20 mouse cellular contexts compared by ENCODE assay signal in the genomic region with DNA sequence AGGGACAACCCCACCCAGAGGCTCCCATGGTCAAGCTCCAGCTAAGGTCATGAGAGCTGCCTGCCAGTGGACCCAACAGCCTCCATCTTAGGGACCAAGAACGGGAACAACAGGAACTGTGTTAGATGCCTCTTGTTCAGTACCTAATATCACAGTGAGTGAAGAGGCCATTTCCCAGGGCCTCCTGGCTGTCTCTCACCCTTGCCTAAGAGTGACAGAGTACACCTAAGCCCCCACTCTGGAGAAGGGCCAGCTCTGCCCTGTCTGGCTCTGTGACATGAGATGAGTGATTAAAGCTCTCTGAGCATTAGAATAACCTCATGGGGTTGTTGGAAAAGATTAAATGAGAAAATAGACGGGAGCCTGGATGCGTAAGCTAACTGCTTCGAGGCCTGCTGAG. TPM values are rescaled to one million over a fixed set of nuclear protein-coding genes. Genes with fewer than 3 reads are reported as not detected.
A peak's percentile ranks its signal among the peaks of the same experiment; 100 is the strongest.
DNase-seq lines count a peak whose midpoint lies in the region; ATAC-seq and TF ChIP-seq lines count a peak whose summit lies in the region.
"Had no signal": no experiment of that assay in that cellular context is flagged by ENCODE, and none has a peak within 500 bp of the region (broad histone marks: within the 10 kb centered on the region; RNA-seq: fewer than 3 reads in every experiment).

No protein-coding gene starts in this region.

- no peaks in the 10 kb centered on the region for H3K4me1 ChIP-seq in hindbrain, postnatal 0 days (ENCODE audit: insufficient read depth, low read length)
- no peaks in the 10 kb centered on the region for H3K4me1 ChIP-seq in hindbrain, embryonic 11.5 days (replicated peaks; ENCODE audit: control insufficient read depth, insufficient read depth, low read length)
- H3K4me1 ChIP-seq in liver, embryonic 16.5 days (ENCODE audit: control insufficient read depth, low read depth, low read length) = peaks cover 19% of the 10 kb centered on the region
- H3K4me1 ChIP-seq in liver, embryonic 11.5 days (replicated peaks; ENCODE audit: control insufficient read depth, insufficient read depth, low read length) = no peaks in the 10 kb centered on the region; the same call in 1 of the 2 replicates
- peaks cover 2% of the 10 kb centered on the region; the same call in 1 of the 2 replicates for H3K4me1 ChIP-seq in brown adipose tissue, adult 24 weeks (ENCODE audit: control insufficient read depth, insufficient read depth, insufficient read length, low read length)
- H3K4me1 ChIP-seq: forebrain, embryonic 15.5 days had no signal

- no peak overlapping the region for H3K27ac ChIP-seq in hindbrain, postnatal 0 days
- no peak overlapping the region for H3K27ac ChIP-seq in hindbrain, embryonic 11.5 days (ENCODE audit: low read depth, low read length)
- H3K27ac ChIP-seq in liver, embryonic 16.5 days (ENCODE audit: low read length) = 0 out of 2 replicates have a peak overlapping the region, but pooled peaks have one; percentile 5
- H3K27ac ChIP-seq in liver, embryonic 11.5 days (ENCODE audit: low read depth, low read length) = no peak overlapping the region
- H3K27ac ChIP-seq in brown adipose tissue, adult 24 weeks (replicated peaks; ENCODE audit: low read depth, low read length) = peak overlapping the region; percentile 18; the same call in 1 of the 2 replicates
- H3K27ac ChIP-seq: embryonic facial prominence, embryonic 15.5 days; forebrain, embryonic 10.5 days; forebrain, embryonic 15.5 days; heart, embryonic 15.5 days; hindbrain, embryonic 14.5 days had no signal

- no peak for TF ChIP-seq CTCF in hindbrain, postnatal 0 days (IDR thresholded peaks at IDR 0.05; ENCODE audit: low read depth)

- no peaks in the 10 kb centered on the region for H3K27me3 ChIP-seq in hindbrain, postnatal 0 days (ENCODE audit: insufficient read depth, low read length)
- H3K27me3 ChIP-seq in hindbrain, embryonic 11.5 days (ENCODE audit: control insufficient read depth, insufficient read depth, low read length) = no peaks in the 10 kb centered on the region
- no peaks in the 10 kb centered on the region for H3K27me3 ChIP-seq in liver, embryonic 16.5 days (ENCODE audit: control insufficient read depth, insufficient read depth, low read depth, low read length)
- no peaks in the 10 kb centered on the region for H3K27me3 ChIP-seq in liver, embryonic 11.5 days (replicated peaks; ENCODE audit: control insufficient read depth, insufficient read depth, low read length)
- H3K27me3 ChIP-seq: embryonic facial prominence, embryonic 15.5 days; forebrain, embryonic 15.5 days; heart, embryonic 15.5 days had no signal

- no peak overlapping the region for H3K9ac ChIP-seq in hindbrain, postnatal 0 days (replicated peaks; ENCODE audit: low read length)
- no peak overlapping the region for H3K9ac ChIP-seq in hindbrain, embryonic 11.5 days (ENCODE audit: low read depth, low read length)
- H3K9ac ChIP-seq in liver, embryonic 16.5 days (ENCODE audit: low read depth, low read length) = no peak overlapping the region
- H3K9ac ChIP-seq in liver, embryonic 11.5 days (ENCODE audit: low read depth, low read length) = no peak overlapping the region
- H3K9ac ChIP-seq: embryonic facial prominence, embryonic 15.5 days; forebrain, embryonic 15.5 days; heart, embryonic 15.5 days; hindbrain, embryonic 14.5 days had no signal

- H3K4me3 ChIP-seq in hindbrain, postnatal 0 days (ENCODE audit: low read length) = no peak overlapping the region
- H3K4me3 ChIP-seq in hindbrain, embryonic 11.5 days (ENCODE audit: low read depth, low read length) = no peak overlapping the region
- H3K4me3 ChIP-seq in liver, embryonic 16.5 days (ENCODE audit: low read depth, low read length) = no peak overlapping the region
- H3K4me3 ChIP-seq in liver, embryonic 11.5 days (ENCODE audit: low read depth, low read length) = no peak overlapping the region
- peak overlapping the region; percentile 52; the same call in 1 of the 2 replicates for H3K4me3 ChIP-seq in brown adipose tissue, adult 24 weeks (ENCODE audit: insufficient read depth, low read depth, low read length)
- H3K4me3 ChIP-seq: embryonic facial prominence, embryonic 15.5 days; erythroblast, embryonic 14.5 days; forebrain, embryonic 10.5 days; forebrain, embryonic 15.5 days; heart, embryonic 15.5 days had no signal

- 67% methylated on average over 4 of the region's 4 CpGs for WGBS in hindbrain, postnatal 0 days
- 94% methylated on average over 4 of the region's 4 CpGs for WGBS in hindbrain, embryonic 11.5 days
- 64% methylated on average over 4 of the region's 4 CpGs for WGBS in liver, embryonic 16.5 days (ENCODE audit: insufficient replicate concordance)
- whole genome bisulfite sequencing in liver, embryonic 11.5 days = 83% methylated on average over 4 of the region's 4 CpGs

- no peak overlapping the region for H3K4me2 ChIP-seq in hindbrain, postnatal 0 days (ENCODE audit: low read depth, low read length)
- H3K4me2 ChIP-seq in hindbrain, embryonic 11.5 days (replicated peaks; ENCODE audit: low read depth, low read length) = no peak overlapping the region
- H3K4me2 ChIP-seq in liver, embryonic 16.5 days (ENCODE audit: low read depth, low read length) = no peak overlapping the region
- H3K4me2 ChIP-seq in liver, embryonic 11.5 days = no peak overlapping the region
- H3K4me2 ChIP-seq: embryonic facial prominence, embryonic 15.5 days; forebrain, embryonic 15.5 days; heart, embryonic 11.5 days; heart, embryonic 15.5 days; hindbrain, embryonic 14.5 days had no signal

- H3K9me3 ChIP-seq in hindbrain, postnatal 0 days (ENCODE audit: low read length) = no peaks in the 10 kb centered on the region
- H3K9me3 ChIP-seq in hindbrain, embryonic 11.5 days (ENCODE audit: control insufficient read depth, low read length) = no peaks in the 10 kb centered on the region
- H3K9me3 ChIP-seq in liver, embryonic 16.5 days (replicated peaks; ENCODE audit: control insufficient read depth, low read length) = no peaks in the 10 kb centered on the region
- no peaks in the 10 kb centered on the region for H3K9me3 ChIP-seq in liver, embryonic 11.5 days (ENCODE audit: control insufficient read depth, low read length)
- H3K9me3 ChIP-seq: embryonic facial prominence, embryonic 15.5 days; forebrain, embryonic 10.5 days; forebrain, embryonic 15.5 days; heart, embryonic 15.5 days had no signal

- DNase-seq in hindbrain, postnatal 0 days (ENCODE audit: low spot score) = no peak
- no peak for DNase-seq in hindbrain, embryonic 11.5 days (ENCODE audit: low spot score)
- no peak for DNase-seq in liver, embryonic 11.5 days (ENCODE audit: low spot score)
- no peak for DNase-seq in right cerebral cortex, postnatal 25 days
- DNase-seq: adrenal gland, adult 2 months; adrenal gland, postnatal 25 days; cerebellum, adult 11 months; cerebellum, adult 9-10 months; embryo, embryonic 11 days; gastrocnemius, postnatal 36 days; heart, postnatal 14 days had no signal

- no peaks in the 10 kb centered on the region for H3K36me3 ChIP-seq in hindbrain, postnatal 0 days (ENCODE audit: insufficient read depth, low read length)
- no peaks in the 10 kb centered on the region for H3K36me3 ChIP-seq in hindbrain, embryonic 11.5 days (ENCODE audit: control insufficient read depth, insufficient read depth, low read length)
- H3K36me3 ChIP-seq in liver, embryonic 16.5 days (ENCODE audit: control insufficient read depth, insufficient read depth) = no peaks in the 10 kb centered on the region
- H3K36me3 ChIP-seq in liver, embryonic 11.5 days (ENCODE audit: control insufficient read depth, insufficient read depth, low read length) = no peaks in the 10 kb centered on the region
- H3K36me3 ChIP-seq: embryonic facial prominence, embryonic 15.5 days; forebrain, embryonic 10.5 days; forebrain, embryonic 15.5 days; heart, embryonic 15.5 days had no signal

- peak; percentile 11; the same call in 1 of the 2 replicates for ATAC-seq in hindbrain, postnatal 0 days
- no peak for ATAC-seq in hindbrain, embryonic 11.5 days (ENCODE audit: low FRiP score)
- ATAC-seq in liver, embryonic 16.5 days (ENCODE audit: low read depth) = peak; percentile 27; the same call in 1 of the 2 replicates
- ATAC-seq in liver, embryonic 11.5 days (replicated peaks; ENCODE audit: low FRiP score) = no peak
- ATAC-seq: forebrain, embryonic 15.5 days had no signal

RNA-seq across cellular contexts. Expression of a gene that starts 8.5 kb away (rescaled TPM):
- total RNA-seq in hindbrain, postnatal 0 days (2014; rRNA removed) = 37.8 TPM in 2 replicates
- 28.3 and 29.9 TPM in 2 replicates for polyA plus RNA-seq in hindbrain, postnatal 0 days (2015; fragmentation: Nextera tagmentation; extraction: Ambion mirVana)
- 9.4 and 11.2 TPM in 2 replicates for polyA plus RNA-seq in hindbrain, embryonic 11.5 days (2014; fragmentation: Nextera tagmentation; extraction: Ambion mirVana)
- 168 and 194 TPM in 2 replicates for polyA plus RNA-seq in liver, embryonic 16.5 days (2015; fragmentation: Nextera tagmentation; extraction: Ambion mirVana)
- 59.9 and 60.1 TPM in 2 replicates for polyA plus RNA-seq in liver, embryonic 11.5 days (2014; fragmentation: Nextera tagmentation; extraction: Ambion mirVana)
- 1,082 and 1,581 TPM in 2 replicates for polyA plus RNA-seq in brown adipose tissue, adult 24 weeks (2012; ENCODE audit: insufficient read depth, insufficient read length, missing spikeins)

RNA-seq across cellular contexts. Expression of a gene that starts 33.1 kb away (rescaled TPM):
- total RNA-seq in hindbrain, postnatal 0 days (2014; rRNA removed) = 17.9 and 36.7 TPM in 2 replicates
- polyA plus RNA-seq in hindbrain, postnatal 0 days (2015; fragmentation: Nextera tagmentation; extraction: Ambion mirVana) = 16.5 and 17.1 TPM in 2 replicates
- polyA plus RNA-seq in hindbrain, embryonic 11.5 days (2014; fragmentation: Nextera tagmentation; extraction: Ambion mirVana) = 11.7 and 13.1 TPM in 2 replicates
- 7.6 and 8.2 TPM in 2 replicates for polyA plus RNA-seq in liver, embryonic 16.5 days (2015; fragmentation: Nextera tagmentation; extraction: Ambion mirVana)
- 14.5 and 16.2 TPM in 2 replicates for polyA plus RNA-seq in liver, embryonic 11.5 days (2014; fragmentation: Nextera tagmentation; extraction: Ambion mirVana)
- polyA plus RNA-seq in brown adipose tissue, adult 24 weeks (2012; ENCODE audit: insufficient read depth, insufficient read length, missing spikeins) = 11.5 and 12.4 TPM in 2 replicates

Comparison
In these comparisons a context has a peak if more than half of its experiments do, and no peak if none do; other contexts are left out.
1. ATAC-seq: peak in hindbrain, postnatal 0 days (single experiment) and liver, embryonic 16.5 days (single experiment); none in hindbrain, embryonic 11.5 days (single experiment) and liver, embryonic 11.5 days (single experiment).
2. H3K27ac ChIP-seq: peak in liver, embryonic 16.5 days (single experiment) and brown adipose tissue, adult 24 weeks (single experiment); none in hindbrain, postnatal 0 days (single experiment), hindbrain, embryonic 11.5 days (single experiment) and liver, embryonic 11.5 days (single experiment).